Mouse (Mus musculus): ENCODE data around the gene Ano10.
A peak's percentile ranks its signal among the peaks of the same experiment; 100 is the strongest.

The Ano10 gene

DNA sequence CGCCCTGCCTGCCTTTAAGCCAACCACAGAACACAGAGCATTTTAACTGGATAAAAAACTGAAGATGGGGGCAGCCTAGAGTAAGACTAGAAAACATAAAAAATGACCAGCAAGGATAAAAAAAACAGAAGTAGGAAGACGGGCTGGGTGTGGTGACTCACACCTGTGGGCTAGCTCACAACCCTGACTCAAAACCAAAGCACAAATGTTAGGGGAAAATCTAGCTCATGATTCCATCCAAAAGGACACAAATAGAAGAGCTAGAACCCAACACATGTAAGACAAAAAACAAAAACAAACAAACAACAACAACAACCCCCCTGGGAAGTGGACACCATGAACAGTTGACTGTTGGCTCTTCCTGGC is 49.4 kb downstream of the Ano10 start:
- no peak for DNase-seq (ENCODE audit: low spot score)

- peak; percentile 42 for DNase-seq (ENCODE audit: low spot score)
These were observed 50.0 kb downstream of the Ano10 start for GRCm38 (mm10) chr9:122244080-122244799.

DNA sequence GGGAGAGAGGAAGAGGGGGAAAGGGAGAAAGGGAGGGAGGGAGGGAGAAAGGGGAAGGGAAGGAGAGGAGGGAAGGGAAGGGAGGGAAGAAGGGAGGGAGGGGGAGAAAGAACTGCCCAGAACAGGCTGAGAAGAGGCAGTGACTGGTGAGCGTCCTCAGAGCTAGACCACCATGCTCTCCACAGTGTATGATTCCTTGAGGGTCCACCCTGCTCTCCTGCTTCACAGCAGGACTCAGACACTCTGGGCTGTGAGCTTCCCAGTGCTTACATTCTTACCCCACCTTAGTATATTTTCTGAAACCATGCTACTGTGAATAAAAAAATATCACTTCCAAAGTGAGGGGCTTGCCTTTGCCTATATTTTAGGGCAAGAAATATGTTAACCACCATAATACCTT is 50.9 kb downstream of the Ano10 start:
- DNase-seq (ENCODE audit: low spot score): no peak

DNA sequence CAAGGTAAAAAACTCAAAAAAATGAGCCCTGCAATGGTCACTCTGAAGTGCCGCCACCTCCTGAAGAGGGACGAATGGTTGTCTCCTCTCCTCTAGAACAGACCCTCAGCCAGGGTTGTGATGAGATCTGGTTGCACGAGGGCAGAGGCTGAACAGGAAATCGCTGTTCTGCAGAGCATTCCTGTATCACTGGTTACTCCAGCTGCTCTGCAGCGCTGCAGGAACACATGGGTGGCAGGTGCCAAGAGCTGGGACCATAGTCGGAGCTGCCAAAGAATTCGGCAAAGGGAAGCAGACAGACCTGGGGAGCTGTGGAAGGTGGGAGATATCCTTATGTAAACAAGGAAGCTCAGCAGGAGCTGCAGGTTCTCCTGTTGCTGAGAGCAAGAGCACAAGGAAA is 51.4 kb downstream of the Ano10 start:
- no peak for DNase-seq (ENCODE audit: low spot score)

DNA sequence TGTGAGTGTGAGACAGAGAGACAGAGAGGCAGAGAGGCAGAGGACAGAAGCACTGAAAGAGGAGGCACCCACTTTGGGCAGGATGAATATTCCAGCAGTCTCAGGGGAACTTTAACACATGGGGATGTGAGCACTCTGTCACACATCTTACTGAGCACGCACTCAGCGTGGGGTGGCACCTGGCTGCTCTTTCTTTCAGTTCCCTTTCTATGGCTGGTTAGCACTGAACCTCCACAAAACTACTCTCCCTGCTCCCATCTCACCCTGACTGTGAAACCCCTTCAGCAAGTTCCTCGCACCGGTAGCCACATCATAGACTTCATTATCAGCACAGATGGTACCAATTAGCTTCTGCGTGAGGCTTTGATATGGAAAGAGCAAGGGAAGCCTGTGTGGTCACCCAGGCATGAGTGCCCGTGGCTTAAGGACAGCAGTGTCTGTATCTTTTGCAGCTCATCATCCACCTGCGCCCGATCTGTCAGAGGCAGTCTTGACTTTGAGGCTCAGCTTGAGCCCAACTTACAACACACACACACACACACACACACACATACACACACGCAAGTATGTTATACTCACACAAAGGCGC is 52.3 kb downstream of the Ano10 start:
- no peak for DNase-seq (ENCODE audit: low spot score)

- no peak for DNase-seq (ENCODE audit: low spot score)
These were observed 53.5 kb downstream of the Ano10 start for GRCm38 (mm10) chr9:122240629-122241199.

DNA sequence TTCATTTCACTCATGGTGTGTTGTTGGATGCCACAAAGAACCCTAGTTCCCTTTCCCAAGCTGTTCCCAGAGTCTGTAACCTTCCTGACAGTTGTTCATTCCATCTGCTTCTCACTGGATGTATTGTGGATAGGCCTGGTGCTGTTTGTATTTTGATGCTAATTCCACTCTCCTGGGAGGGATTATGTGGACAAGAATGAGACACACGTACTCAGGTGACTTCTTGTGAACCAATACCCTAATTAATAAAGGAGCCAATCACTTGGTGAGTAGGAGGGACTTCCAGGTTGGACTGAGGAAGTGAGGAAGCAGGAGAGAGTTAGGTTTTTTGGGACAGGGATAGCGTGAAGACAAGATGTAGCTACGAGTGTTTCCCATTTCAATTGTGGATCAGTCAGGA is 59.5 kb downstream of the Ano10 start:
- DNase-seq (ENCODE audit: low spot score): no peak

GRCm38 (mm10) chr9:122233972-122234345 is 60.3 kb downstream of the Ano10 start:
- no peak for DNase-seq (ENCODE audit: low spot score)

DNA sequence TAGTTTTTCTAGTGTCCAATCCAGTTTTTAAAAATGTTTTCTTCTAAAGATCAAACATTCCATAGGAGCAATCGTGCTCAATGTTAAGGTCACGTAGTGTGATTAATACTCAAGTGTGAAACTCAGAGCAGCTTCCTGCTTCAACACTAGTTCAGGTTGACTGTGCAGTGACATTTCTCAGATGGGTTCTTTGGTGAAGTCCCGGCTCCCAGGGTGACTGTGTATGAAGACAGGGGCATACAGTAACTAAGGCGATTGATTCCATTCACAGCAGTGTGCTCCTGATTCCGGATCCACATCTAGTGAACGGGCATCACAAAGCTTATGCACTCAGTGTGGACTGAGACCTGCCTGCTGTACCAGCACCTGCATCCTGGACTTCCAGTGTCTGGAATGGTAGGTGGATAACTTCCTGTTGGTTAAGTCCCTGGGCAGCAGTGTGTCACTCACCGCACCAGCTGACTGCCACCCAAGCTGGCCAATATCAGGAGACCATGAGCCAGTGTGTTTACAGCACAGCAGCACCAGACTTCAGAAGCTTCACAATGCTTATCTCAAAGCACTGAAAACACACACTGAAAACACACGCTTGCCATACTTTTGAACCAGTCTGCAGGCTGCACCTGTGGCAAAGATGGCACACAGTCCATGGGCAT is 60.8 kb downstream of the Ano10 start:
- no peak for DNase-seq (ENCODE audit: low spot score)

GRCm38 (mm10) chr9:122232912-122233311 is 61.3 kb downstream of the Ano10 start:
- no peak for DNase-seq (ENCODE audit: low spot score)

- no peak for DNase-seq (ENCODE audit: low spot score)
These were observed 63.5 kb downstream of the Ano10 start for GRCm38 (mm10) chr9:122230701-122231100.

- DNase-seq (ENCODE audit: low spot score): no peak
These were observed 67.8 kb downstream of the Ano10 start for GRCm38 (mm10) chr9:122226419-122226818.

DNA sequence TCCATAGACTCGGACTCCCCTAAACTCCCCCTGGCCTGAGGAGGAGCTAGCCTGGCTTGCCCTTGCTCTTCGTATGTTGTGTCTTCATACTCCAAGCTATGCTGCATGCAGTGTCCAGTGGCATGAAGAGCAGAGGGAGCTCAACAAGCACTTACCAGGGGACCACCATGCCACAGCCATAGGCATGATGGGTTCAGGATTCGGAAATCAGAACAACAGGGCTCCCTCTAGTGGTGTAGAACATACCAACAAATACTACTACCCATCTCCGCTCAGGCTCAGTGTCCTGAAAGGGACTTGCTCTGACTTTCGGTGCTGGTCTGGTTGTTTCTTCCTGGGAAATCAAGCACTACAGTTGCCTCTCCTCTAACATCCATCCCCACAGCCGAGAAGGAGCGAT is 68.9 kb downstream of the Ano10 start:
- DNase-seq (ENCODE audit: low spot score): peak; percentile 51

GRCm38 (mm10) chr9:122223005-122223404 is 71.2 kb downstream of the Ano10 start:
- no peak for DNase-seq (ENCODE audit: low spot score)

- no peak for DNase-seq (ENCODE audit: low spot score)
These were observed 74.3 kb downstream of the Ano10 start for GRCm38 (mm10) chr9:122219934-122220333.

- no peak for DNase-seq (ENCODE audit: low spot score)
These were observed 77.2 kb downstream of the Ano10 start for GRCm38 (mm10) chr9:122216945-122217529.

DNA sequence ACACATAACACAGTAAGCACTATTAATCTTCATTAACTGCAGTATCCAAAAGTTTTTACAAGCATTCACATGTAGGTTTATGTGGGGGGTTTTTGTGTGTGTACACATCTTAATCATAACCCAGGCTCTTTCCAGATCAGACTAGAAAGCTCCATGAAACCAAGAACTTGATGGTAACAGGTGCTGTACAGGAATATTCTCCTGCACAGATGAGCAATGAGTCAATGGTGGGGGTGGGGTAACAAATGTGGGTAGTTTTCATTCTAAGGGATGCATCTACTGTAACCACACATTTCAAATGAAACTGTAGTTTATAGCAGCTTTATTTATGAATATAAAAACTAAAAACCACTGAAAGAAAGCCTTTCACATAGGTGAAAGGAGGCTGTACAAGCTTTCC is 79.1 kb downstream of the Ano10 start:
- DNase-seq (ENCODE audit: low spot score): no peak

DNA sequence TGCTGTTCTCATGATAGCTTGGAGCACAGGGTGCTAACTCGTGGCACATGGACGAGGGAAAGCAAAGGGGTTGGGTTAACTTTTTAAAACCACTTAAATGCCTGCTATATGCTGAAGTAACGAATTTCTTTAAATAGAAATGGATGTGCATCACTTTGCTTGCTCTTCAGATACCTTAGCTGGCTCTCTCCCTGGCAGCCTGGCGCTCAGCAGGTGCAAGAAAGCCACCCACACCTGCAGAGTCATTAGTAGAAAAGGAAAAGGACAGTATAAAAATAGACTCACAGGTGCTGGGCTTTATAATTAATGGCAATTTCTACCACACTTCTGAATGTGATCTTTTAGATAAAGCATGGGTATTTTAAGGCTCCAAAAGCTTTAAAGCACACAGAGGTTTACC is 85.9 kb downstream of the Ano10 start:
- no peak for DNase-seq (ENCODE audit: low spot score)

DNA sequence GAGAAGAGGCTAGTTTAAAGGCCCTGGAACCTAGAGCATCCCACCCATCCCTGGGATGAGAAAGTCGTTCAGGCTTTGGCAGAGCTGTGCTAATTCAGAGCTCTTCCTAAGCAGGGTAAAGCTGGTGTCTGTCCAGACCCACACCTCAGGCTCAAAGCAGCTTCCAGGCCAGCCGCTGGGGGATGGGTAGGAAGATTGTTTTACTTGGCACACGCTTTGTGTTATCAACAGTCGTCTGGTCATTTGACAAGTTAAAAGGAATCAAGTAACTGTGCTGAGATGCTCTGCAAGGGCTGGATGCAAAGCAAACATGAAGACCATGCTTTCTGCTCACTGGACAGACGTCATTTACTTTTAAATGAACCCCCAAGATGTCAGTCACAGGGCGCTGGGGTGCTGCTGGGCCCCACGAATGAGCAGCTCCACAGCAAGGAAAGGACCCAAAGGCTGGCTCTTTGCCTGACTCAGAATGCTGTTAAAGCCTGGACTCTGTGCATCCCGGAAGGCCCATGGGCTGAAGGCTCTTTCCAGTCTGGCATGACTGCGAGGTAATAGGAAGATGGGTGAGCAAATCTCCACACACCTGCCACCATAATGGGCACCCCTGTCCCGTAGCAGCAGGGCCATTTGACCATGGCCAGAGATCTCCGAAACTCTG is 88.6 kb downstream of the Ano10 start:
- DNase-seq (ENCODE audit: low spot score): no peak

GRCm38 (mm10) chr9:122204508-122204907 is 89.7 kb downstream of the Ano10 start:
- DNase-seq (ENCODE audit: low spot score): no peak

DNA sequence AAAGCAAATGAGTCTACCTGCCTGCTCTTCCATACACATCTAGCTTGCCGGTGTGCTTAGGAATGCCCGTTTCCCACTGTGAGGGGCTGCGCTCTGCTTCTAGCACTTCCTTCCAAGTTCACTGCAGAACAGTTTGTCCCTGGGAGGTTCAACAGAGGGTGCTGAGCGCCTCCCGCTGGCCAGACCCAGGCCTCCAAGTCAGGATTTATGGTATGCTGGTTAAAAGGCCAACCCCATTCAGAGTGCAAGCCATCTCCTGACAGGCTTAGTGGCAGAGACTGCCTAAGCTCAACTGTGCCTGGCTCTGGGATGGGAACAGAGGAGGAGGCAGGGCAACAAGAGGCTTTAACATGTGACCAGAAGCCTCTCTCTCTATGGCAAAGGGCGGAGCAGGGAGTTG is 95.0 kb downstream of the Ano10 start:
- DNase-seq (ENCODE audit: low spot score): no peak

DNA sequence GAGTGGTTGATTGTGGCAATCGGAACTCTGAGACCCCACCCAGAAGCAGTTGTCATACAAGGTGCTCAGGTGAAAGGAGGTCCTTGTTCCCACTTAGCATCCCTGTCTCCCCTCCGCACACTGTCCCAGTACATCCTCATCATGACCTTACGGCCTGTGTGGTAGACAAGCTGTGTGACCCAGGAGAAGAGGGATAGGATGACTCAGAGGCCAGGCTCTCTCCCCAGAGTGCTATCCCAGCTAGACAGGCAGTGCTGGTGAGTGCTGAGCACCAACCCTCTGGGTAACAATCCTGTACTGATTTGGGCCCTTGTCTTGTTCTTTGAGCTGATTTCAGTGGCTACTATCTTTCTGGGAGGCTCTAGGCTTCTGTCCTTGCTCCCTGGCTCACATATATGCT is 95.6 kb downstream of the Ano10 start:
- no peak for DNase-seq (ENCODE audit: low spot score)

Data from layer of hippocampus, adult 9-10 months (tissue).